Mouse (Mus musculus): ENCODE measurements at regions not wholly inside any gene's neighbourhood (a gene's known extent, or its start where the extent isn't known, plus 50 kb on each side); places are given as distances from the start of the nearest gene placed in this dataset.

DNA sequence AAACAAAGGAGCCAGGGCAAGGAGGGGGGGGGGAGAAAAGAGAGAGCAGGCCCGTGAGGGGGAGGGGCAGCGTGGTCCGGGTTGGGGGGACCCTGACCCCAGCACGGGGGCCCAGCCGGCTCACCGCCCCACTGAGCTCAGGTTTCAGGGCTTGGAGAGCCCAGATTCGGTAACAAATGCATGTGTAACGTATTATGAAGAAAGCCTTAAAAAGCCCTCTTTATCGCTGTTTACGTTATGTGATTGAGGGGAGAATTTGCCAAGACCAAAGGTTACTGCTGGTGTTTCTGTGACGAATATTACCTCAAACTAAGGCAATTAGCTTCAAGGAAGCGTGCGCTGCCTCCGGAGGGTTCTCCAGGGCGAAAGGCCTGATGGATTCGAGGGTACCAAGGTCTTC is 54.2 kb downstream of the Barx1 start:
- peak; percentile 67 for DNase-seq

DNA sequence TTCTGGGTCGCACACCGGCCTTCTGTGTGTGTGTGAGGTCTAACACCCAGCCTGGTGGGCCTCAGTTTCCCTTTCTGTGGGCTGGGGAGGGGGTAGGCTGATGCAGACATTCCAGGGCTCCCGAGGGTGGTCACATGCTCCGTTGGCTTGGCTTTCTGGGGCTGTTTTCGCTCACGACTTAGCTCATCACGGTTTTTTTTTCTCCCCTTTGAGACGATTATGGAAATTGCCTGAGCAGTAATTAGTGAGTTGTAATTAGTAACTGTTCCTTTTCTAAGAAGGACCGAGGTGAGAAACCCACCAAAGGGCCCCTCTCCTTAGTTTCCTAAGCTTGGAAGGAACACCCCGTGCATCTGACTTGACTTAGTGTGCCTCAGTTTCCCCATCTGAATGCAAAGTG is 54.7 kb downstream of the Barx1 start:
- no peak for DNase-seq

GRCm38 (mm10) chr13:48723676-48724075 is 60.9 kb downstream of the Barx1 start:
- no peak for DNase-seq

- DNase-seq = peak; percentile 26
Observed at GRCm38 (mm10) chr13:48726430-48726829, 63.6 kb downstream of the Barx1 start.

GRCm38 (mm10) chr13:48731046-48731996 is 68.5 kb downstream of the Barx1 start:
- peak; percentile 73 for DNase-seq

- peak; percentile 68 for DNase-seq
Observed at GRCm38 (mm10) chr13:48732168-48732841, 69.5 kb downstream of the Barx1 start.

DNA sequence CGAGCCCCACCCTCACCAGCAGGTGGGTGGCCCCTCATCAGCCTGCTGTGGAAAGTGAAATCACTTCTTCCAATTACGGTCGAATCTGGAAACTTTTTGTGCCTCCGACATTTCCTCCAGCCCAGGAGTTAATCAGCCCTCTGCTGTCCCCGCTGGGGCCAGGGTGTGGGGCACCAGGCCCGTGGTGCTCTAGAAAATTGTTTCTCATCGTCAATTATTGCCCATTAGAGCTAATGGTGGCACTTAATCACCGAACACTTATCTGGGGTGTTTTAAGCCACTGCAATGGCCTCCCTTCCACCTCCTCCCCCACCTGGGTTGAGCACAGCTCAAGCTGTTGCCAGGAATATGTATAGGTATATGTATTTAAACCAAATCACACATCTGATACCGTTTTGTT is 72.2 kb downstream of the Barx1 start:
- no peak for DNase-seq

DNA sequence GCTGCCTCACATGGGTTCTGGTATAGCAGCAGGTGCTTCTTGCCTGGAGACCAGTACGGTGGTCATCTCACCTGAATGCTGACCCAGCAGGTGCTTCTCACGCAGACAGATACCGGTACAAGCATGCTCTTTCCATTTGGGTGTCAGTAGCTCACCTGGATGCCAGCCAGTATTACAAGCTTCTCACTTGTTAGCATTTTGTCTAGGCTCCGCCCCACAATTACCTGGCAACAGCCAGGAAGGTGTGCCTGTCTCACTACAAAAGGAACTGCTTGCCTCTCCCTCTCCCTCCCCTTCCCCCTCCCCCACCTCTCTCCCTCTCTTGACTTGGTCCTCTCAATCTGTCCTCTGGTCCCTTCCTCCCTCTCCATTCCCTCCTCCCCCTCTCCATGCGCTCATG is 82.8 kb downstream of the Barx1 start:
- no peak for DNase-seq

DNA sequence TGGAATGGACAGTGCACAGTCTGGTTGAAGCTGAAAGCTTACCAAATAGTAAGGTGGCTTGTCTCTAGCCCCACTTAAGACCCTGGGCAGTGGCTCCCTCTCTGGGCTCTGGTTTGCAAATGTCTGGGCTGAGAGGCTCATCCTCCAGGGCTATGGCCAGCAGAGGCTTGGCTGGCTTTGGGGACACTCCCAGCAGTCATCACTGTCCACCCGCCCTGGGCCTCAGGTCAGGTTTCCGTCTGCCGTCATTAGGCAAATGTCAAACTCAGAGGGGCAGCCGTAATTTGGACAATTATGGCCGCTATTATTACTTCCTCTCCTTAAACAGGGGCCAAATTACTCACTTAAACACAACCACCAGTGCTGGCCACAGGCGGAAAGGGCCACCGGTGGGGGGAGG is 83.5 kb downstream of the Barx1 start:
- DNase-seq = no peak
